Mouse (Mus musculus): ENCODE results near the gene Hoxd9.

Gene Hoxd9

DNA sequence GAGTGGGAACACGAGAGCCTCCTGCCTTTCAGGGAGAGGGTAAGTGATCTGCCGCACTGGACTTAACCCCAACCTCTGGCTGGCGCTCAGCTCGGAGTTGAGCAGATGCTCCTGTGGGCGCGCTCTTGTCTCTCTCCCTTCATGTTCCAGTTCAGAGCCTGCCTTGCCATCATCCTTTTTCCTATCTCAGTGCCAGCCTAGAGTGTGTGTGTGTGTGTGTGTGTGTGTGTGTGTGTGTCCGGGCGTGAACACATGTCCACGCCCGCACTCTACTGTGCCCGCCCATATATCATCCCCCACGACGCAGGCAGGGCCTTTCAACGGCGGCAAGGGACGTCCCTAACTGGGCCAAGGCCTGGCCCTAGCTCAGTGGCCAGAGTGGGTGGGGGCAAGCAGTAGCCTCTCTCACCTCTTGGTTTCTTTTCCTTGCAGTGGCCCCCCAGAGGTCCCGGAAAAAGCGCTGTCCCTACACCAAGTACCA, 14.0 kb upstream of the Hoxd9 start:
- peak in 1 of 2 experiments; percentile 57 for DNase-seq (ENCODE audit: low spot score in 2 of 2)

- DNase-seq (ENCODE audit: low spot score in 2 of 2), result no peak
Observed at GRCm38 (mm10) chr2:74684106-74684505, 13.4 kb upstream of the Hoxd9 start.

DNA sequence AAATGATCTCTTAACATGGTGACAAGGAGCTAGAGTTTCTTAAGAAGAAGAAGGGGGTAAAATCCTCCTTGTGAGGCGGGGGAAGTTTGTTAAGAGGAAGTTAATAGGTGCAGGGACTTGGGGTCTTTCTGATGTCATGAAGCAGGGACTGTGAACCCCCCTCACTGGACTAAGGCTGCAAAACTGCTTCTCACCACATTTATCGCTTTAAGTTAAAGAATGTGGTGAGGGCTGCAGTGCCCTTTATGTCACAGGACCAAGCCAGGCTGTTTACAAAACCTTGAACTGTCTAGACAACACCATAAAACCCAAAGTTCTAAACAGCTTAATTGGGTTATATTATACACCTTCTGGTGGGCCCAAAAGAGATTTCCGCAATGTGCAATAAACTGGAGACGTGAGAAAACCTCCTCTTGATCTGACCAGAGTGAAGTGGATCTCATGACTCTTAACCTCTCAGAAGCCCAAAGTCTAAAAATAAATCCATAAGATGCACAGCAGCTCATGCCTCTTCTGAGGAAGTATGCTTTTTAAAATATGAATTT, 12.4 kb upstream of the Hoxd9 start:
- no peak for DNase-seq (ENCODE audit: low spot score in 2 of 2)

DNA sequence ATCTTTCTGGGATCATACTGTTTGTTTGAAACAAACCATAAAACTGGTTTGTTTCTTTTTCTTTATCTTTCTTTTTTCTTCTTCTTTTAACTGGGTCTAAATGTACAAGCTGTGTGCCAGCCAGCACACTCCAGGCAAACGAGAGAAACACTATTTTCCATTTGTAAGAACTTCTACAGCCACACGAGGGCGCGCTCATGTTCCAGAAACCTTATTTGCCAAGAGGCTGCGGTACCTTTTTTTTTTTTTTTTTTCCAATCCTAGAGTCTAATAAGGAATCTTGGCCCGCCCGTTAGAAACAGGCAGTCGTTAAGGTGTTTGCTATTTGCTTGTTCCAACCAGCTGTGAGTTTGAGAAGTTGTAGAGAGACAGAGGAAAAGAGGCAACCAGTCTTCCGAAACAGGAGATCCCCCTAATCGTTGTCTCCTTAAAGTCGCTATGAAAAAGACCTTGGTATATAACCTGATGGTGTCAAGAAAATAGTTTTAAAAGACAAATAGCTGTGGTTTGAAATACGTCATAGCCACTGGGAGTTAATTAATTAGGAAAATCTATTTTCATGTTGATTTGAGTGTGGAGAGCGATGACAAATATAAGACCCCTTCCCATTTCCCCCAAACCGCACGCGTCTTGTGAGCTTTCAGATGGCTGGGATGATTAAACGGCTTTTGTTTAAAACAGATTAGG, 11.1 kb upstream of the Hoxd9 start:
- peak in 1 of 2 experiments; percentile 62 for DNase-seq (ENCODE audit: low spot score in 2 of 2)

DNA sequence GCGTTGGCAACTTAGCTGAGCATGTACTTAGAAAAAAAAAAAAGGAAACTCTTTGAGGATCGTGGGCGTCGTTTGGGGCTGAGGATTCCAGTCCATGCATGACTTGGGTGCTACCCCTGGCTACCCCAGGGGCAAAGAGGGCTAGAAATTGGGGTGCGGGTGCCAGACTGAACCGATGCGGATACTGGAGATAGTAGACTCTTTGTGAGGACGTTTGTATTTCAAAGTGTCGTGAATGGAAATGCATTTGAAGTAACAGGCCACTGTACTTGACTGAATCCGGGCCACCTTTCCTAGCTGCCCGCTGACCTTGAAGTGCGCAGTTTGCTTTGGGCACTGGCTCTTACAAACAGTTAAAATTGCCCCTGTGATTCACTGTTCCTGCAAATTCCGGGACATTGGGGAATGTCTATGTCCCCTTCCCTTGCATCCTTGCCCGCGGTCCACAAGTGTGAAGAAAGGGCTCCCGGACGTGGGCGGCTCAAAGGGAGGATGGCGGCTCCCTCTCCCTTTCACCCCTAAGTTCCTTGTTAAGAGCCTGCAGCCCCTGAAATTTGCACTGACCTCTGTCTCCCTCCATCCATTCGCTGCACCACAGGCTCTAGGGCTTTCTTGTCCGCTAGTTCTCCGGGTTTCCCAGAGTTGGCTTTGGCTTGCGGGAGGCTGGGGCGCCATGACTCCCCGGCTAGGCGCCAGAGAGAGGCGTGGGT, 10.4 kb upstream of the Hoxd9 start:
- DNase-seq (ENCODE audit: low spot score in 2 of 2), result peak in 1 of 2 experiments; percentile 44

DNA sequence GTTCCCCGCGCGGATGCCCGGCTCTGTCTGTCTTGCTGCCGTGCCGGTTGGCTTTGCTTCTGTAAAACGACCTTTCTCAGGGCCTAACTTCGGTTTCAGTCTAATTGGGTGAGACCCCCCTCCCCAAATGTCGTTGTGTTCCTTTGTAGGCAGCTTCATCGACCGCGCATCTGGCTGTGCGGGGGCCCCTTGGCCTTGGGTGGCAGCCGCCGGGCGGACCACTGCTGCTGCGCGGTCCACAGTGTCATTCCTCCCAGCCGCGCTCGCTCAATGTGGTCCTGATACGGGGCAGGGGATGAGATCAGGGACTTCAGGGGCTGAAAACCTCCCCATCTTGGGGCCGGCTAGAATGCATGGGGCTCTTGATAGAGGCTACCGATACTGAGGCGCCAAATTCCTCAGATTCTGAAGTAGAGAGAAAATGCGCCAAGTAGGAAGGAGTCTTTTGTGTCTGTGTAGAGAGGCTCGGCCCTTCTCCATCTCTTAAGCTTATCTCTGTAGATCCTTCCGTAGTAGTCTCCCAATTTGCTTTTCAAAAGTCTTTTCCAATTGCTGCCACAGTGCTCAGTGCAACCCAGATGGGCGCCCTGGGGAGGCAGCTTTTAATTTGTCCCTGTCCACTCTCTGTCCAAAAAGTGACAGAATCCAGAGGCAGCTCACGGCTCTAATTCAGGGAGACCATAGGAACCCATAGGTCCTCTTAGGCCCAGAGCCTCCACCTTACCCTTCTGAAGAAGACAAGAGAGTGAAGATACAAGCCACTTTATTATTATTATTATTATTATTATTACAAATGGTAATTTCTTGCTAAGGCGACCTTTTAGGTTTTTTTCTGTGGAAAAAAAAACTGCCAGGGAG, 9.6 kb upstream of the Hoxd9 start:
- peak in 1 of 2 experiments; percentile 61 for DNase-seq (ENCODE audit: low spot score in 2 of 2)

GRCm38 (mm10) chr2:74688795-74689573, 8.5 kb upstream of the Hoxd9 start:
- no peak for DNase-seq (ENCODE audit: low spot score in 2 of 2)

DNA sequence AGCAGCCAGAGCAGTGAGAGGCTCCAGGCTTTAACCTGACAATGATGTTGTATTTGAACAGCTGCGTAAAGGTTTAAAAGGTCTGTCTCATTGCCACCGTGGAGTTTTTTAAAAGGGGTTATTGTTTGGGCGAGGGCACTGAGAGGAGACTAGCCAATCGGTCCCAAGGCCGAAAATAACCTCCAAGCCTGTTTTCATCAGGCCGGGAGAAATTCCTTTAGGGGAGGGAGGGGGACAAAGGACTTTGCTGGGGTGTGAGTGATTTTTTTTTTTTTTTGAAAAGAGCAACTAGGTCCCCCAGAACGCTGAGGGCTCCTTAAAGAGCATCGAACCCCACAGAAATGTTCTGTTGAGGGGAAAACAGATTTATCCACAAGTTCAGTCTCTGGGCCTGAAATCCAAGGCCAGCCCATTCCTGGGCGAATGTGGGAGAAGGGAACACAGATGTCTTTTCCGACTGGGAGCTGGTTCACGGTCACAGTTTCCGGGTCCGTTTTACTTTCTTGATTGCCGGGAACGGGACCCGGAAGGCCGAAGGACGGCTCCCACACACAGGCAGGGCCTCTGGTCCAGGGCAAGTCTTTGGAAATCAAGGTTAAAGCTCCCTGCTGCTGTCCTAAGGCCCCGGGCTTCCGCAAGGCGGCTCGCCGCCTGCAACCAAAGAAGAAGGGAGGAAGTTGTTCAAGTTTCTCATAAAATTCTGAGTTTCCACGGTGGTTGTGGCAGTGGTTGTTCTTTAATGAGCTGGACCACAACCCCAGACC, 7.8 kb upstream of the Hoxd9 start:
- no peak for DNase-seq (ENCODE audit: low spot score in 2 of 2)

- DNase-seq (ENCODE audit: low spot score in 2 of 2), result no peak
Observed at GRCm38 (mm10) chr2:74690338-74690716, 7.2 kb upstream of the Hoxd9 start.

- DNase-seq (ENCODE audit: low spot score in 2 of 2), result no peak
Observed at GRCm38 (mm10) chr2:74691022-74691951, 6.2 kb upstream of the Hoxd9 start, which contains the start of gene Hoxd10. TSS of gene Hoxd10 (plus strand) at chr2:74691924.

GRCm38 (mm10) chr2:74691995-74692807, 5.3 kb upstream of the Hoxd9 start:
- no peak for DNase-seq (ENCODE audit: low spot score in 2 of 2)

- DNase-seq (ENCODE audit: low spot score in 2 of 2), result no peak
Observed at GRCm38 (mm10) chr2:74692808-74693431, 4.6 kb upstream of the Hoxd9 start.

DNA sequence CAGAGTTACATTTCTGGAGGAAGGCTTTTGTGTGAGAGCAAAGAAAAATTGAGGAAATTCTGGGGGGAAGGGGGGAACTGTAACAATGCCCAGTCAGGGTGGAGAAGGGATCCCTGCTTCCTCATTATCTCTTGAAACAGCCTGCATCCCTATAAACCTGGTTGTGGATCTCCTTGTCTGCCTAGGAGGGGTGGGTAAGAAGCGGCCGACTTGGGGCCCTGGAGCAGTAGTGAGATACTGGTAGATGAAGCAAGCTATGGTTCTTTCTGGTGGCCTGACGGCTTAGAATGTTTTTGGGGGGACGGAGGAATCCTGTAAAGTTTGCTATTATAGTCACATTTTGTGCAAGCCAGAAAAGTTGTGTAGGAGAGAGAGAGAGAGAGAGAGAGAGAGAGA, 4.1 kb upstream of the Hoxd9 start:
- no peak for DNase-seq (ENCODE audit: low spot score in 2 of 2)

DNA sequence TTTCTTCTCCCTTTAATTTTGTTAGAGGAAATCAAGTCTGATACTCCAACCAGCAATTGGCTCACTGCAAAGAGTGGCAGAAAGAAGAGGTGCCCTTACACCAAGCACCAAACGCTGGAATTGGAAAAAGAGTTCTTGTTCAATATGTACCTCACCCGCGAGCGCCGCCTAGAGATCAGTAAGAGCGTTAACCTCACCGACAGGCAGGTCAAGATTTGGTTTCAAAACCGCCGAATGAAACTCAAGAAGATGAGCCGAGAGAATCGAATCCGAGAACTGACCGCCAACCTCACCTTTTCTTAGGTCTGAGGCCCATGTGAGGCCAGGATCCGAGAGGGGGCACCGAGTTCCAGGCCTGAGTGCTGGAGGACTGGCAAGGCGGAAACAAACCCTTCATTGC, 3.5 kb upstream of the Hoxd9 start:
- no peak for DNase-seq (ENCODE audit: low spot score in 2 of 2)

GRCm38 (mm10) chr2:74695383-74695782, 2.1 kb upstream of the Hoxd9 start:
- no peak for DNase-seq (ENCODE audit: low spot score in 2 of 2)

DNA sequence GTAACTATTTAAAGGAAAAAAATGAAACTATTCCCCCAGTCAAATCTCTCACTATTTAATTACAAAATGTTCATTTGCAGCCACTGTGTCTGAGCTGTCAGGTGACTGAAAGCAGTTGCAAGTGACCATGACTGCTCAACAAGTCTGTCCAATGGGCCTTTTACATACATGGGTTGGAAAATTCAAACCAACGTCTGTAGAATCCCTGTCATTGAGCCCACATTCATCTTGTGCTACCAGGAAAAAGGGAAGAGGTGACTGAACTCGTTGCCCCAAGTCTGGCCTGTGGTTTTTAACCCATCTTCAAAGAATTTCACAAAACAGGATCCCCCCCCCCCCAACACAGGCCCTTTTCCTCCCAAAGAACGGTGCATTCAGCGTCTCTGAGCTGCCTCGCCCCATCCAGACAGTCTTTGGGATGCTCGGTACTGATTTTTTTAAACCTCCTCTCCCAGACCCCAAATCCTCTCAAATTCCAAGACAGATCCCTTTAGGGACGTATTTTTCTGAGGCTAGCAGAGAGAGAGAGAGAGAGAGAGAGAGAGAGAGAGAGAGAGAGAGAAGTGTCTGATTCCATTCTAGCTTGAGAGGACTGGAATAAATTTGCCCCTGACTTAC, 1.6 kb upstream of the Hoxd9 start:
- DNase-seq (ENCODE audit: low spot score in 2 of 2), result no peak

Data from spleen, postnatal 4 days (tissue).